Mouse (Mus musculus): ENCODE measurements around the gene Ptprcap.
"Not testable (repeated sequence)": the region's sequence is repeated elsewhere in the genome, so short reads cannot be mapped to it uniquely, and the experiment has no call there.

The Ptprcap gene

DNA sequence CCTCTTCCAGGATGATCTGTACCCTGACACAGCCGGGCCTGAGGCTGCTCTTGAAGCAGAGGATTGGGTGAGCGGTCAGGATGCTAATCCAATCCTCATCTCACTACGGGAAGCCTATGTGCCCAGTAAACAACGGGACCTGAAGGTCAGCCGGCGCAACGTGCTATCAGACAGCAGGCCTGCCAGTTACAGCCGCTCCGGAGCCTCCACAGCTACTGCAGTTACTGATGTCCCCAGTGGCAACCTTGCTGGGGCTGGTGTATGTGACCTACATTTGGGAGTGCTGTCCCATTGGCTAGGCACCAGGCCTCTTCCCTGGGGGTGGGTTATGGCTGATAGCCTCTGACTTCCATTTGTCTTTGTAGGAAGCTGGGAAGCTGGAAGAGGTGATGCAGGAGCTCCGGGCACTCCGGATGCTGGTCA, at the start of gene Ptprcap:
Ptprcap (plus strand) TSS at position 373 of the 423 bp plus-strand sequence.
- in situ Hi-C loops (cut with MboI; ENCODE audit: low pct_unique_long_range_greater_than_20kb in 1 of 2, low sequenced_read_pairs in 2 of 2, unreplicated experiment in 1 of 2) = no loop called here

- in situ Hi-C loops (cut with MboI; ENCODE audit: low pct_unique_long_range_greater_than_20kb in 1 of 2, low sequenced_read_pairs in 2 of 2, unreplicated experiment in 1 of 2) = no loop called here
Observed at GRCm38 (mm10) chr19:4103792-4104191, 49.6 kb upstream of the Ptprcap start.

GRCm38 (mm10) chr19:4104675-4105194, 48.7 kb upstream of the Ptprcap start:
- in situ Hi-C loops (cut with MboI; ENCODE audit: low pct_unique_long_range_greater_than_20kb in 1 of 2, low sequenced_read_pairs in 2 of 2, unreplicated experiment in 1 of 2) = no loop called here

GRCm38 (mm10) chr19:4106654-4107053, 46.8 kb upstream of the Ptprcap start:
- in situ Hi-C loops (cut with MboI; ENCODE audit: low pct_unique_long_range_greater_than_20kb in 1 of 2, low sequenced_read_pairs in 2 of 2, unreplicated experiment in 1 of 2) = no loop called here

DNA sequence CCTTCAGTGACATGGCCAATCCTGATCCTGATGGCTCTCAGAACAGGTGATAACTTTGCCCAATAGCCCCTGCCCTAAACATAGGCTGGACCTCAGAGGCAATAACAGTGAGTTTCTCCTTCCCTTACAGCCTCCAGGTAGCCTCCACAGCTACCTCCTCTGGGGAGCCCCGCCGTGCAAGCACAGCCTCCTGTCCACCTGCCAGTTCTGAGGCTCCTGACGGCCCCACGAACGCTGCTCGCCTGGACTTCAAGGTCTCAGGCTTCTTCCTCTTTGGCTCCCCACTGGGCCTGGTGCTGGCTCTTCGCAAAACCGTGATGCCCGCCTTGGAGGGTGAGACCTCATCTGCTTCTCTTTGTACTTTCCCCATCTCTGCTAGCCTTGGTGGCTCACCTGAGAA, 44.9 kb upstream of the Ptprcap start:
- in situ Hi-C loops (cut with MboI; ENCODE audit: low pct_unique_long_range_greater_than_20kb in 1 of 2, low sequenced_read_pairs in 2 of 2, unreplicated experiment in 1 of 2) = no loop called here

DNA sequence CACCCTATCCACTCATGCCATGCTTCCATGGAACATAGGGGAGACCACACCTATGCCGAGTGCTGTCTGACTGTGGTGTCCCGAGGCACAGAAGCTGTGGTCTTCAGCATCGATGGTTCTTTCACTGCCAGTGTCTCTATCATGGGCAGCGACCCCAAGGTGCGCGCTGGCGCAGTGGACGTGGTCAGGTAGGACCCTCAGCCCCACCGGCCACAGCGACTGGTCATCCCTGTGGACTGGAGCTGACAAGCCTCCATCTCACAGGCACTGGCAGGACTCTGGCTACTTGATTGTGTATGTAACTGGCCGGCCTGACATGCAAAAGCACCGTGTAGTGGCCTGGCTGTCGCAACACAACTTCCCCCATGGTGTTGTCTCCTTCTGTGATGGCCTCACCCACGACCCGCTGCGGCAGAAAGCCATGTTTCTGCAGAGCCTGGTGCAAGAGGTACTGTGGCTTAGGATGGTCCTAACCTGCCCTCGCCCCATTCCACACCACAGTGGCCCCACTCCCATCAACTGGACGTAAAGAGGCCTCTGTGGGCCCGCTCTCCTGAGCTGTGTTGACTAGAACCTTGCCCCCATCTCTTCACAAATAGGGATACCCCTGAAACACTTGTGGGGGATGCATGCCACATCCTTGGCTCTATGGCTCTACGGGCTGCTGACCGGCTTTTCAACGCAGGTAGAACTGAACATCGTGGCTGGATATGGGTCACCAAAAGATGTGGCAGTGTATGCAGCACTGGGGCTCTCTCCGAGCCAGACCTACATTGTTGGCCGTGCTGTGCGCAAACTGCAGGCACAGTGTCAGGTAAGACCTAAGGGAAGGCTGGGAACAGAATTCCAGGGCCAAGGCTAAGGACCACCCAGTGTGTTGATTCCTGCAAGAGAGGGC, 41.1 kb upstream of the Ptprcap start:
- in situ Hi-C loops (cut with MboI; ENCODE audit: low pct_unique_long_range_greater_than_20kb in 1 of 2, low sequenced_read_pairs in 2 of 2, unreplicated experiment in 1 of 2) = no loop called here

- in situ Hi-C loops (cut with MboI; ENCODE audit: low pct_unique_long_range_greater_than_20kb in 1 of 2, low sequenced_read_pairs in 2 of 2, unreplicated experiment in 1 of 2) = no loop called here
Observed at GRCm38 (mm10) chr19:4113186-4113805, 40.1 kb upstream of the Ptprcap start.

DNA sequence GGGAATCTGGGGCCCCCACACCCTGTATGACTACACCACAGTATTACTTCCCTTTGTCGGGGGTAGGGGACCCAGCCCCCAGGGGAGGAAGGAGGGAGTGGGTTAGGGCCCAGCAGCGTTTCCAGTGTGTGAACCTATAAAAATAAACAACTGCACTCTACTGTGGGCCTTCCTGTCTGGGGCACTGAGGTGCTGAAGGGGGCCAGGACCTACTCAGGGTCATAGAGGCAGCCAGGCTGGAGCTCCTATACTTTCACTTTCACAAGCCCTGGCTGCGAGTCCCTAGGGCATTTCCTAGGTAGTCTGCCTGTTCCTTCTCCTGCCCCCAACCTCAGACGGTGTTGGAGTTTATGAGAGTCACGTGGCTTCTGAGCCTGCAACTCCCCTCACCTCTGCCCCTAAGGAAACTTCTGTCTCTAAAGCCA, 39.6 kb upstream of the Ptprcap start:
- in situ Hi-C loops (cut with MboI; ENCODE audit: low pct_unique_long_range_greater_than_20kb in 1 of 2, low sequenced_read_pairs in 2 of 2, unreplicated experiment in 1 of 2) = no loop called here

DNA sequence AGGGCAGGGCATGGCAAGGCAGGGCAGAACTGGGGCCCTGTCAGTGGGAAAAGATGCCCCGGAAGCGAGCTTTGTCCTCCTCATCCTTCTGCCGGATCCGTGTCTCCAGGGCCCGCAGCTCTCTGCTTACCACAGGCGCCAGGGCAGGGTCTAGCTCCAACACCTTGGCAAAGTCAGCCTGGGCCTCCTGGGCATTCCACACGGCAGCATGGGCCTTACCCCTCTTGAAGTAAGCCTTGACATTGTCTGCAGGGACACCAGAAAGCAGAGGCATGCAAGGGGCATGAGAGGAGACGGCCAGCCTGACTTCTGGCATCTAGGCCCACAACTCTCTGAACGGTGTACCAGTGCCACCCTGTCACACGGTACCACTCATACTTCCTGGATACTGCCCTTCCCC, 38.9 kb upstream of the Ptprcap start:
- in situ Hi-C loops (cut with MboI; ENCODE audit: low pct_unique_long_range_greater_than_20kb in 1 of 2, low sequenced_read_pairs in 2 of 2, unreplicated experiment in 1 of 2) = no loop called here

- in situ Hi-C loops (cut with MboI; ENCODE audit: low pct_unique_long_range_greater_than_20kb in 1 of 2, low sequenced_read_pairs in 2 of 2, unreplicated experiment in 1 of 2) = no loop called here
Observed at GRCm38 (mm10) chr19:4115144-4115543, 38.3 kb upstream of the Ptprcap start.

DNA sequence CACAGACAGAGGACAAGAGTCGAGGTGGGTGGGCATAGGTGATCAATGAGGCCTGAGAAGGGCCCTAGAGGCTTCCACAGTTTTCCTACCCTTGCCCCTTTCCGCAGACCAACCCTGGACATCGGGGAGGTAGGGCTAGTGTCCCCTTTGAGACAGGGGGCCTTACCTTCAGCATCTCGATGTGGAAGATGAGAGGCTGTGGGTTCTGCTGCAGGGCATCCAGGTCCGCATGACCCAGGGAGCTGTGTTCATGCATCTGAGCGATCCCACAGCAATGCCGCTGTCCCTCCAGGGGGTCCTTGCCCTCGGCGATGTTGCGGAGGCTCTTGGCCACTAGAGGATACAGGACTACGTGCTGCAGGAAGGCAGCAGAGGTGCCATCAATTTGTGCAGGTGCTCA, 37.6 kb upstream of the Ptprcap start:
- in situ Hi-C loops (cut with MboI; ENCODE audit: low pct_unique_long_range_greater_than_20kb in 1 of 2, low sequenced_read_pairs in 2 of 2, unreplicated experiment in 1 of 2) = no loop called here

DNA sequence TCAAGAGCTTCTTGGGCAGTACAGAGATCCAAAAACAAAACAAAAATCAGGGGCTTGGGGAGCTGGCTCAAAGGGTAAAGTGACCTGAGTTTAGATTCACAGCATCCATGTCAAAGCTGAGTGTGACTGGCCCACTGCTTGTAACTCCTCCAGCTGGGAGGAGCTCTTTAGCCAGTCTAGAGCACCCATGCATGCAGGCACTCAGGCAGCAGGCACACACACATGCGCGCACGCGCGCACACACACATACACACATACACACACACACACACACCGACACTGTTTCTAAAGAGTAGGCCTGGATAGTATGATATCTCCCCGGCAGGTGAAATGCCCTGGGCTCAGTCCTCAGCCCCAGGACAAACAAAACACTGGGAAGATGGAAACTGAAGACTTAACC, 36.4 kb upstream of the Ptprcap start:
- in situ Hi-C loops (cut with MboI; ENCODE audit: low pct_unique_long_range_greater_than_20kb in 1 of 2, low sequenced_read_pairs in 2 of 2, unreplicated experiment in 1 of 2) = no loop called here

- in situ Hi-C loops (cut with MboI; ENCODE audit: low pct_unique_long_range_greater_than_20kb in 1 of 2, low sequenced_read_pairs in 2 of 2, unreplicated experiment in 1 of 2) = no loop called here
Observed at GRCm38 (mm10) chr19:4118350-4118749, 35.1 kb upstream of the Ptprcap start.

DNA sequence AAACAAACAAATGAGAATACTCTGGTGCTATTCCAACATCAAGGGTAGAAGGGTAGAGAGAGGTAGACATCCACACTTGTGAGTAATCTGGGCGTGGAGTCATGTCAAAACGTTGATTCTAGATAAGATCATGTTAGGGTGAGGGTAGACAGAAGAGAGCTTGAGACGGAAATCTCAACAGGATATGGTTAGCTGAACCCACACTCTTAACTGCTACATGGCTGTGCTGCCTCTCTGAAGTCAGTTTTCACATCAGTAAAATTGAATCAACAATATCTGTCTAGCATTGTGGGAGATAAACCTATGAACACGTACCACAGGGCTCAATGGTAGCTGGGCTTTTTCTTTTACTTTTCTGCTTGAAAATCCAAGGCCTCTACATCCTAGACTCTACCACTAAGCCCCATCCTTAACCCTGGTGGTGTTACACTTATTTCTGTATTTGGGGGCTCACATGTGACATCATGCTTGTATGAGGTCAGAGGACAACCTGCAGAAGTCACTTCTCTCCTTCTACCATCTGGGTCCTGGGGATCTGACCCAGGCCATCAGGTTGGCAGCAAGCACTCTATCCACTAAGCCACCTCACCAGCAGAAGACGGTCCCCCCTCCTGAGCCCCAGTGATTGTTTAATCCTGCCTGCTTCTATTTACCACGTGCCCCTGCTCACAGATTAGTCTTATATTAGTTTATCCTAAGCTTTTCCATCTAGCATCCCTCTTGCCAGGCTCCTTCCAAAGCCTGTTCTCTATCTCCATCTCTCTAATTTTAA, 33.5 kb upstream of the Ptprcap start:
- in situ Hi-C loops (cut with MboI; ENCODE audit: low pct_unique_long_range_greater_than_20kb in 1 of 2, low sequenced_read_pairs in 2 of 2, unreplicated experiment in 1 of 2) = no loop called here

- in situ Hi-C loops (cut with MboI; ENCODE audit: low pct_unique_long_range_greater_than_20kb in 1 of 2, low sequenced_read_pairs in 2 of 2, unreplicated experiment in 1 of 2) = no loop called here
Observed at GRCm38 (mm10) chr19:4120496-4120895, 32.9 kb upstream of the Ptprcap start.

GRCm38 (mm10) chr19:4121097-4121805, 32.2 kb upstream of the Ptprcap start:
- in situ Hi-C loops (cut with MboI; ENCODE audit: low pct_unique_long_range_greater_than_20kb in 1 of 2, low sequenced_read_pairs in 2 of 2, unreplicated experiment in 1 of 2) = no loop called here

DNA sequence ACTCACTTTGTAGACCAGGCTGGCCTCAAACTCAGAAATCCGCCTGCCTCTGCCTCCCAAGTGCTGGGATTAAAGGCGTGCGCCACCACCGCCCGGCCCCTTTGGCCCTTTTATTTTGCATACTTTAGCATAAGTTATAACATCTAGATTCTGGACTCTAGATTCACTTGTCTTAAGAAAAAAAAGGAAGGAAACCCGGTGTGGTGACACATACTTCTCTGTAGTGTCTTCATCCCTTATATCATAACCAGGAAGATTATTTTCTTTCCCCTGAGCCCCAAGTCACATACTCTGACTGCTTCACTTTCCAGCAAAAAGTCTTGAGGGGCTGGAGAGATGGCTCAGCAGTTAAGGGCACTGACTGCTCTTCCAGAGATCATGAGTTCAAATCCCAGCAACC, 31.5 kb upstream of the Ptprcap start:
- in situ Hi-C loops (cut with MboI; ENCODE audit: low pct_unique_long_range_greater_than_20kb in 1 of 2, low sequenced_read_pairs in 2 of 2, unreplicated experiment in 1 of 2) = not testable (repeated sequence)
